Mouse (Mus musculus): Measurements from ENCODE around the gene Ovca2. TPM values are rescaled to one million over a fixed set of nuclear protein-coding genes. Genes with fewer than 3 reads are reported as not detected.
A peak's percentile ranks its signal among the peaks of the same experiment; 100 is the strongest.

Gene Ovca2
- polyA plus RNA-seq, 1 experiment from 2014 or later, result 17.6 TPM

GRCm38 (mm10) chr11:75147106-75147845 lies 31.4 kb downstream of the Ovca2 start:
- Histone ChIP-seq H3K36me3 (peaks cover 44% of the 10 kb centered on the region), H3K9ac (no peak overlapping the region), H3K27ac (peak overlapping the region; percentile 62), H3K4me1 (peaks cover 23% of the 10 kb centered on the region), H3K27me3 (replicated peaks) (no peaks in the 10 kb centered on the region), H3K4me2 (no peak overlapping the region), H3K4me3 (no peak overlapping the region), H3K9me3 (replicated peaks) (no peaks in the 10 kb centered on the region)
- 69% methylated on average over 11 of the region's 11 CpGs for WGBS (ENCODE audit: insufficient replicate concordance)
- ATAC-seq, result no peak

- H3K4me3 ChIP-seq, result no peak overlapping the region
- H3K36me3 ChIP-seq, result peaks cover 43% of the 10 kb centered on the region
- WGBS (ENCODE audit: insufficient replicate concordance), result 85% methylated on average over 2 of the region's 2 CpGs
These were observed 32.8 kb downstream of the Ovca2 start for GRCm38 (mm10) chr11:75145841-75146240.

DNA sequence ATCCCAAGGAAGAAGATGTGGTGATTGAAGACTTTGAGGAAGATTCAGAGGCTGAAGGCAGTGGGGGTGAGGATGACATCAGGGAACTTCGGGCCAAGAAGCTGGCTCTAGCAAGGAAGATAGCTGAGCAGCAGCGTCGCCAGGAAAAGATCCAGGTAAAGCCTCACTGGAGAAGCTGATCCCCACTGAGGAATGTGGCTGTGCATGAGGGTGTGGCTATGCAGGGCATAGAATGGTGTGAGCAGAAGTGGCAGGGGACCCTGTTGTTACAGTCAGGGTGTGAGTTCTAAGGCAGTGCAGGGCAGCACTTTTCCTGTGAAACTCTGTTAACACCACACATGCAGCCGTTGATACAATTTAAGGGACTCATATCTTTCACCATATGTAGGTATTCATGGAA lies 35.9 kb downstream of the Ovca2 start:
- H3K27me3 ChIP-seq (replicated peaks), result no peaks in the 10 kb centered on the region
- peaks cover 32% of the 10 kb centered on the region for H3K36me3 ChIP-seq
- WGBS (ENCODE audit: insufficient replicate concordance), result 76% methylated on average over 4 of the region's 4 CpGs
- no peak overlapping the region for H3K4me3 ChIP-seq
- no peak for ATAC-seq
- H3K4me2 ChIP-seq, result no peak overlapping the region
- H3K9me3 ChIP-seq (replicated peaks), result no peaks in the 10 kb centered on the region
- H3K9ac ChIP-seq, result no peak overlapping the region
- no peak overlapping the region for H3K27ac ChIP-seq
- H3K4me1 ChIP-seq, result peaks cover 53% of the 10 kb centered on the region

More at GRCm38 (mm10) chr11:75145841-75146240, 32.8 kb downstream of the Ovca2 start:
- Histone ChIP-seq H3K9me3 (replicated peaks) (no peaks in the 10 kb centered on the region), H3K4me1 (peaks cover 32% of the 10 kb centered on the region), H3K27ac (no peak overlapping the region), H3K27me3 (replicated peaks) (no peaks in the 10 kb centered on the region), H3K4me2 (no peak overlapping the region), H3K9ac (no peak overlapping the region)
- ATAC-seq, result no peak

- H3K9me3 ChIP-seq (replicated peaks), result no peaks in the 10 kb centered on the region
- peaks cover 32% of the 10 kb centered on the region for H3K36me3 ChIP-seq
- H3K4me1 ChIP-seq, result peaks cover 53% of the 10 kb centered on the region
- WGBS (ENCODE audit: insufficient replicate concordance), result 72% methylated on average over 1 of the region's 1 CpGs
- no peak overlapping the region for H3K4me3 ChIP-seq
- ATAC-seq, result no peak
- no peak overlapping the region for H3K9ac ChIP-seq
- no peaks in the 10 kb centered on the region for H3K27me3 ChIP-seq (replicated peaks)
- H3K4me2 ChIP-seq, result no peak overlapping the region
- no peak overlapping the region for H3K27ac ChIP-seq
These were observed 36.7 kb downstream of the Ovca2 start for GRCm38 (mm10) chr11:75141913-75142312.

DNA sequence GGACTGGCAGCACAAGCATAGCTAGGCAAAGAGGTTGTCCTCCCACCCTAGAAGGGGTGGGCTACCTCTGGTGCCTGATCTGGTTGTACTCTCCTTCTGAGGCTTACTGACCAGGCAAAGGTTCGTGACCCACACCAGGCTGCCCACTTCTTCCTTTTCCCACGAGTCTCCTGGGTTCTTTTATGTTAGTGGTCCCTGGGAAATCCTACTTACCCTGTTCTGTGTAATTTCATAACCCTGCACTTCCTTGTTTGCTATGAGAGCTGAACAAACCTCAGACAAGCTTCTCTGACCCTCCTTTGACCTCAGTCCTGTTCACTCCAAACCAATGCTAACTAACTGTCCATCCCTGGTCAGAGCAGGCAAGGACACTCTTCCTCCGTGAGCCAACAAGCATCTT lies 37.6 kb downstream of the Ovca2 start:
- Histone ChIP-seq H3K4me1 (peaks cover 57% of the 10 kb centered on the region), H3K36me3 (peaks cover 32% of the 10 kb centered on the region), H3K27ac (no peak overlapping the region)

DNA sequence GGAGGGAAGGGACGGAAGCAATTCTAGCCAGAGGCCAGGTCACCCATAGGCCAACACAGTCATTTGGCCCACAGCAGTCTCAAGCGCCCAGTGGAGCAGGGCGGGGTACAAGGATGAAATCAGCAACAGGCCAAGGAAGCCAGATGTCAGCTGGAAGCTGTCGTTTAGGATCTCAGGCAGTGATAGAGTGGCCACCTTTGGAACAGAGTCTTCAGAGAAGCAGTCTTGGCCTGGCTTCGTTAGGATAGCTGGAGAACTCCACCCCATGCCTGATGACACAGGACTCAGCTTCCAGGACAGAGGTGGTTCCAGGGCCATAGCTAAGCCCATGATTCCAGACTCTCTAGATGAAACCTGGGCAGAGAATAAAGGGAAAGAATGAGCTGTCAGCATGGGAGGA lies 38.2 kb downstream of the Ovca2 start:
- WGBS (ENCODE audit: insufficient replicate concordance), result 63% methylated on average over 5 of the region's 5 CpGs
- H3K36me3 ChIP-seq, result peaks cover 28% of the 10 kb centered on the region
- H3K27me3 ChIP-seq (replicated peaks), result no peaks in the 10 kb centered on the region
- H3K4me2 ChIP-seq, result no peak overlapping the region
- H3K9ac ChIP-seq, result no peak overlapping the region
- no peaks in the 10 kb centered on the region for H3K9me3 ChIP-seq (replicated peaks)
- H3K4me3 ChIP-seq, result no peak overlapping the region
- peak overlapping the region; percentile 21; the same call in 1 of the 2 replicates for H3K27ac ChIP-seq
- H3K4me1 ChIP-seq, result peaks cover 57% of the 10 kb centered on the region
- no peak for ATAC-seq

More for the DNA sequence above, 37.6 kb downstream of the Ovca2 start:
- no peaks in the 10 kb centered on the region for H3K27me3 ChIP-seq (replicated peaks)
- 42% methylated on average over 3 of the region's 3 CpGs for WGBS (ENCODE audit: insufficient replicate concordance)
- H3K4me2 ChIP-seq, result no peak overlapping the region
- no peaks in the 10 kb centered on the region for H3K9me3 ChIP-seq (replicated peaks)
- ATAC-seq, result no peak
- no peak overlapping the region for H3K4me3 ChIP-seq
- no peak overlapping the region for H3K9ac ChIP-seq

- Histone ChIP-seq H3K27ac (peak overlapping the region; percentile 61), H3K9me3 (replicated peaks) (no peaks in the 10 kb centered on the region), H3K9ac (no peak overlapping the region), H3K4me3 (no peak overlapping the region), H3K27me3 (replicated peaks) (no peaks in the 10 kb centered on the region), H3K36me3 (peaks cover 18% of the 10 kb centered on the region), H3K4me1 (peaks cover 57% of the 10 kb centered on the region), H3K4me2 (no peak overlapping the region)
- 48% methylated on average over 11 of the region's 11 CpGs for WGBS (ENCODE audit: insufficient replicate concordance)
- ATAC-seq, result no peak
These were observed 39.3 kb downstream of the Ovca2 start for GRCm38 (mm10) chr11:75139122-75139963.

GRCm38 (mm10) chr11:75136666-75137398 lies 41.8 kb downstream of the Ovca2 start:
- Histone ChIP-seq H3K27ac (no peak overlapping the region), H3K4me1 (peaks cover 57% of the 10 kb centered on the region)
- ATAC-seq, result no peak

GRCm38 (mm10) chr11:75135358-75135757 lies 43.3 kb downstream of the Ovca2 start:
- no peak for ATAC-seq
- Histone ChIP-seq H3K9me3 (replicated peaks) (no peaks in the 10 kb centered on the region), H3K36me3 (no peaks in the 10 kb centered on the region)

More at GRCm38 (mm10) chr11:75136666-75137398, 41.8 kb downstream of the Ovca2 start:
- Histone ChIP-seq H3K27me3 (replicated peaks) (no peaks in the 10 kb centered on the region), H3K4me3 (no peak overlapping the region), H3K36me3 (no peaks in the 10 kb centered on the region; the same call in 1 of the 2 replicates), H3K9me3 (replicated peaks) (no peaks in the 10 kb centered on the region), H3K4me2 (no peak overlapping the region), H3K9ac (no peak overlapping the region)
- 35% methylated on average over 5 of the region's 5 CpGs for WGBS (ENCODE audit: insufficient replicate concordance)

GRCm38 (mm10) chr11:75134485-75135068 lies 44.1 kb downstream of the Ovca2 start:
- H3K9me3 ChIP-seq (replicated peaks), result no peaks in the 10 kb centered on the region
- H3K4me2 ChIP-seq, result no peak overlapping the region
- H3K27ac ChIP-seq, result peak overlapping the region; percentile 8; the same call in 1 of the 2 replicates
- 72% methylated on average over 5 of the region's 5 CpGs for WGBS (ENCODE audit: insufficient replicate concordance)
- no peak overlapping the region for H3K4me3 ChIP-seq
- ATAC-seq, result no peak
- no peaks in the 10 kb centered on the region for H3K27me3 ChIP-seq (replicated peaks)
- no peak overlapping the region for H3K9ac ChIP-seq
- H3K36me3 ChIP-seq, result no peaks in the 10 kb centered on the region
- peaks cover 34% of the 10 kb centered on the region for H3K4me1 ChIP-seq

More at GRCm38 (mm10) chr11:75135358-75135757, 43.3 kb downstream of the Ovca2 start:
- Histone ChIP-seq H3K4me3 (no peak overlapping the region), H3K27ac (no peak overlapping the region), H3K4me1 (peaks cover 42% of the 10 kb centered on the region), H3K4me2 (no peak overlapping the region), H3K27me3 (replicated peaks) (no peaks in the 10 kb centered on the region), H3K9ac (no peak overlapping the region)
- WGBS (ENCODE audit: insufficient replicate concordance), result 73% methylated on average over 4 of the region's 4 CpGs

GRCm38 (mm10) chr11:75133951-75134350 lies 44.7 kb downstream of the Ovca2 start:
- no peak overlapping the region for H3K4me2 ChIP-seq
- H3K27ac ChIP-seq, result no peak overlapping the region; the same call in 1 of the 2 replicates
- 43% methylated on average over 2 of the region's 2 CpGs for WGBS (ENCODE audit: insufficient replicate concordance)
- H3K27me3 ChIP-seq (replicated peaks), result no peaks in the 10 kb centered on the region
- H3K9ac ChIP-seq, result no peak overlapping the region
- H3K4me3 ChIP-seq, result no peak overlapping the region
- no peaks in the 10 kb centered on the region for H3K9me3 ChIP-seq (replicated peaks)
- no peaks in the 10 kb centered on the region for H3K36me3 ChIP-seq
- peaks cover 28% of the 10 kb centered on the region for H3K4me1 ChIP-seq
- no peak for ATAC-seq

Data from liver, embryonic 12.5 days (tissue).